Mouse (Mus musculus) midbrain, embryonic 12.5 days (tissue): ENCODE measurements around the gene Gpr4. TPM values are rescaled to one million over a fixed set of nuclear protein-coding genes. Genes with fewer than 3 reads are reported as not detected.

Source experiments
- ATAC-seq: fragments of 200-750 bp; cut with Nextera tagmentation; 2 replicates; pipeline ENCODE4 v1.8.0; 2017; ENCODE audit warnings: low read depth, moderate TSS enrichment, moderate library complexity; ENCODE audit not compliant: low FRiP score
- H3K27ac ChIP-seq: fragments of 300-500 bp; sonication (generic); replicated peaks from 2 replicates; pipeline ENCODE4 v1.5.1; 2016; ENCODE audit warnings: mild to moderate bottlenecking
- H3K27me3 ChIP-seq: fragments of 300-500 bp; sonication (generic); 2 replicates; pipeline ENCODE4 v1.6.1; 2016; ENCODE audit warnings: mild to moderate bottlenecking
- H3K36me3 ChIP-seq: fragments of 300-500 bp; sonication (generic); 2 replicates; pipeline ENCODE4 v1.6.1; 2016
- H3K4me1 ChIP-seq: fragments of 300-500 bp; sonication (generic); 2 replicates; pipeline ENCODE4 v1.6.1; 2016
- H3K4me2 ChIP-seq: fragments of 300-500 bp; sonication (generic); replicated peaks from 2 replicates; pipeline ENCODE4 v1.6.1; 2016; ENCODE audit warnings: mild to moderate bottlenecking, moderate library complexity
- H3K4me3 ChIP-seq: fragments of 300-500 bp; sonication (generic); 2 replicates; pipeline ENCODE4 v1.5.1; 2016; ENCODE audit warnings: mild to moderate bottlenecking
- H3K9ac ChIP-seq: fragments of 300-500 bp; sonication (generic); replicated peaks from 2 replicates; pipeline ENCODE4 v1.6.1; 2016; ENCODE audit warnings: mild to moderate bottlenecking, moderate library complexity
- H3K9me3 ChIP-seq: fragments of 300-500 bp; sonication (generic); 2 replicates; pipeline ENCODE4 v1.6.1; 2016; ENCODE audit warnings: mild to moderate bottlenecking
- WGBS: fragments of 180-500 bp; shearing (Covaris S2); methylation state at CpG from one replicate; pipeline ENCODE4 v1.1.7; 2016; 5-methylcytosine and 5-hydroxymethylcytosine counted together
- microRNA counts: library from miRNA; unstranded; fragments of <30 nt; microRNA quantifications from one replicate; lab custom pipeline; 2017
- microRNA-seq: library from miRNA; unstranded; fragments of <30 nt; microRNA quantifications from one replicate; pipeline ENCODE4, GENCODE M21; 2017
- polyA plus RNA-seq: library from polyadenylated mRNA; unstranded; fragments of >200 nt; fragmentation: Nextera tagmentation; extraction: Ambion mirVana; gene quantifications from 2 replicates; pipeline ENCODE4 v1.2.1, GENCODE M21; 2016

Gene Gpr4
- polyA plus RNA-seq, 1 experiment from 2014 or later: 2.0 TPM

DNA sequence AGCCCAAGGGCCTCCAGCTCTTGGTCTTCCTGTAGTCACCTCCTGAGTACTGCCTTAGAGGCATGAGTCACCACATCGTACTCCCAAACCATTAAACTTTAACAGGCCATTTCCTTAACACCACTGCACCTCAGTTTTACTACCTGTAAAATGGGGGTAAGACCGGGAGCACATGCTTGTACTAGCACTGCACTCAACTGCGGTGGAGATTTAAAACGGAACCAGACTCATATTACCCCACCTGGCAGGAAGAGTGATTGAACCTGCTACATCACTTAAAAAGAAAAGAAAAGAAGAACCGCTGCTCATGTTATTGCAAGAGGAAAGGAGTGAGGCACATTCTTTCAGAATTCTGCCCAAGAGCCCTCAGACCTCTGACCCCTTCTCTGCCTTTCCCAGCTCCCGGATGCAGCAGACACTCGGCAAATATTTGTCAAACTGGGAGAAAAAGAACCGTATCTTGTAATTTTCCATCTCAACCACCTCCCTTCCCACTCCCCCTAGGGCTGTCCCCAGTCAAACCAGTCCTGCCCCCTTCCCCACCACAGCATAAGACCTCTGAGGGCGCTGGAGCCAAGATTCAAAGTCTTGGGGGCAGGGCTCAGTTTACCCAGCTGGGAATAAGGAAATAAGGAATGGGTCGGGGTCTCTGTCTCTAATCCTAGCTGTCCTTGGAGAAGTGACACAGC is 56.8 kb downstream of the Gpr4 start:
- Histone ChIP-seq H3K4me1 (peaks cover 34% of the 10 kb centered on the region), H3K36me3 (peaks cover 11% of the 10 kb centered on the region), H3K4me2 (peak overlapping the region; percentile 98), H3K9me3 (no peaks in the 10 kb centered on the region), H3K4me3 (peak overlapping the region; percentile 81), H3K9ac (peak overlapping the region; percentile 58), H3K27ac (0 out of 2 replicates have a peak overlapping the region, but pooled peaks have one; percentile 30), H3K27me3 (no peaks in the 10 kb centered on the region)
- WGBS: 50% methylated on average over 10 of the region's 10 CpGs
- no peak for ATAC-seq

GRCm38 (mm10) chr7:19269721-19270441 is 57.5 kb downstream of the Gpr4 start:
- WGBS: 3% methylated on average over 19 of the region's 19 CpGs
- Histone ChIP-seq H3K4me1 (peaks cover 34% of the 10 kb centered on the region), H3K36me3 (0 out of 2 replicates have a peak, but pooled peaks cover 3% of the 10 kb centered on the region), H3K9me3 (no peaks in the 10 kb centered on the region), H3K4me2 (peak overlapping the region; percentile 98), H3K4me3 (peak overlapping the region; percentile 81), H3K27ac (peak overlapping the region; percentile 30; the same call in 1 of the 2 replicates), H3K27me3 (no peaks in the 10 kb centered on the region), H3K9ac (peak overlapping the region; percentile 58)
- ATAC-seq: no peak

DNA sequence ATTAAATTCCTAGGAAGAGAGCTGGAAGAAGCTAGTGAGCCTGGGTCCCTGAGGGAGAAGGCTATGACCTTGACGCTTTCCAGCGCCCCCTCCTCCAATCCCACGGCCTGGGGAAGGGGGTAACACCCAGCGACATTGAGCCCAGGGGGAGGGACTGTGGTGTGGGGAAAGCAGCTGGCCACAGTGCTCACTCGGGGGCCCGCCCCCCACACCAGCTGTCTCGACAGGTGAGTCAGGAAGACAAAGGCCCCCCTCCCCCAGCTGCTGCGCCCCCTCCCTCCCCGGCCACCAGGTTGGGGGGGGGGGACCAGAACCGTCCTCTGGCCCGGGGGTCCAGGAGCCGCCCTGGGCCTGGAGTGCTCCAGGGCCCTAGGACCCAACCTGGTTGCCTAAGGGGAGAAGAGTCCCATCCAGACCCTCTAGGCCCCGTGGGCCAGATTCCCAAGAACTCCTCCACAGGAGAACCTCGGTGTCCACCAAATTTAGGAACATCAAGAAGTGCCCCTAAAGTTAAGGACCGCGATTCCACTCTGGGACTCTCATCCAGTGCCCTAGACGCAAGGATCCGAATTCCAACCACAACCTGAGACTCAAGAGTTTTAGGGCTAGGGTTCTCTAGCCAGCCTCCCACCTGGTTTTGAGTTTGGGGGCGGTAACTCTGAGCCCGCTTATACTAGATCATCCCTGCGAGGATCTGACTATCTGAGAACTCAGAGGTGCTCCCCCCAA is 58.3 kb downstream of the Gpr4 start:
- Histone ChIP-seq H3K4me3 (peak overlapping the region; percentile 81), H3K27me3 (no peaks in the 10 kb centered on the region), H3K4me1 (peaks cover 34% of the 10 kb centered on the region), H3K9ac (peak overlapping the region; percentile 84), H3K4me2 (peak overlapping the region; percentile 98), H3K9me3 (no peaks in the 10 kb centered on the region), H3K27ac (peak overlapping the region; percentile 42; the same call in 1 of the 2 replicates), H3K36me3 (0 out of 2 replicates have a peak, but pooled peaks cover 3% of the 10 kb centered on the region)
- no peak for ATAC-seq
- WGBS: 1% methylated on average over 20 of the region's 21 CpGs

DNA sequence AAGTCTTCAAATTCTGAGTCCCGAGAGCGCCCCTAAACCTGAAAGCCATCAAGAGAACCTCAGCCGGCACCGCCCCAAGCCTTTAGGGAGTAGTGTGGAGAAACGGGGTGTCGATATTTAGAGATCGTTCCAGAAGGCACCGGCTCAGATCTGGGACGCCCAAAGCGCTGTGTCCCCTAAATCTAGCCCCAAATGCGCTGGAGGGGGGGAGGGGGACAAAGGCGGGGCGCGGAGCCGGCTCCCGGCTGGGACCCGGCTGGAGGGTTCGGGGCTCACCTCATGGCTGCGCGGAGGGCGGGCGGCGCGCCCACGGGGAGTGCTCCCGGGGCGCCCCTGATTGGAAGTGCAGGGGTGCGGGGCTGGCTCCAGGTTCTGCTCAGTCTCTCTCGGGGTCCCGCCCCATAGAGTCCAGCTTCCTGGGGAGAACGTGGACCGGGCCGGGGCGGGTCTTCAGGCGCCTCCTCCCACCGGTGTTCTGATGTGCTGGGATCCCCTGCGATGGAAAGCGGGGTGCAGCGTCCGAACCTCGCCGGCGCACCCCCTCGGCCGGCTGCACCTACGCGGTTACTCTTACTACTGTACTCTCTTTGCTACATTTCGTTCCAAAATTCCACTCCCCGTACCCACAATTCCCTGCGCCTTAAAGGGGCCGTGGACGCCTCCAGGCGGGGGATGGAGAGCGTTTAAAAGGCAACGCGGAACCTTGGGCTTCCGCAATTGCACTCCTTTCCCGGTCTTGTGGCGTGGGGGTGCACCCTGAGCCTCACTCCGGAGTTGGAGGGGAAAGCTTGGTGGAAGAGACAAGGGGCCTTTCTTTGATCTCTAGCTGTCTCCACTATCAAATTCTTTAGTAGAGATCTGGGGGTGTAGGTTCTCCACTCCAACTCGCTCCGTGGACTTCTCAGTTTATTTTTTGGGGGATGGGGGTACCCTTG is 59.2 kb downstream of the Gpr4 start, which contains the start of gene Vasp:
TSS of gene Vasp (minus strand) at position 580 of the 935 bp plus-strand sequence.
- H3K9me3 ChIP-seq: no peaks in the 10 kb centered on the region
- no peaks in the 10 kb centered on the region for H3K27me3 ChIP-seq
- peak within 1 kb of the TSS; percentile 81 for H3K4me3 ChIP-seq
- under 1% methylated on average over 62 of the region's 62 CpGs for WGBS
- H3K4me1 ChIP-seq: peaks cover 29% of the 10 kb centered on the region
- H3K36me3 ChIP-seq: no peaks in the 10 kb centered on the region
- ATAC-seq: peak; percentile 63
- peak within 1 kb of the TSS; percentile 84 for H3K9ac ChIP-seq
- peak within 1 kb of the TSS; percentile 70 for H3K27ac ChIP-seq
- H3K4me2 ChIP-seq: peak within 1 kb of the TSS; percentile 98

- ATAC-seq: peak; percentile 79
- H3K9me3 ChIP-seq: no peaks in the 10 kb centered on the region
- H3K4me3 ChIP-seq: peak overlapping the region; percentile 81
- H3K9ac ChIP-seq: peak overlapping the region; percentile 84
- H3K4me1 ChIP-seq: peaks cover 26% of the 10 kb centered on the region
- H3K27me3 ChIP-seq: 0 out of 2 replicates have a peak, but pooled peaks cover 5% of the 10 kb centered on the region
- H3K27ac ChIP-seq: peak overlapping the region; percentile 70
- no peaks in the 10 kb centered on the region for H3K36me3 ChIP-seq
- H3K4me2 ChIP-seq: peak overlapping the region; percentile 98
- WGBS: 1% methylated on average over 34 of the region's 36 CpGs
Measured at GRCm38 (mm10) chr7:19272173-19272764, 59.9 kb downstream of the Gpr4 start.

MicroRNAs encoded within 50 kb of the gene (microRNA counts, 519-probe panel; counts per million panel counts)
- microRNA mmu-miR-330 (lab: Ali Mortazavi, UCI): not detected

Small RNA genes within 50 kb of the gene (microRNA-seq; reads per million reads assigned to microRNA genes)
- gene Mir330: 612 reads per million, percentile 73 among the genes with 10 or more reads in this experiment

Other genes starting within 250 kb of the Gpr4 start
- 0.20 and 0.33 TPM in 2 replicates for gene Nanos2, start 225.1 kb upstream of the Gpr4 start, polyA plus RNA-seq
- 5.3 and 6.1 TPM in 2 replicates for gene Mypop, start 221.3 kb upstream of the Gpr4 start, polyA plus RNA-seq
- 41.6 and 43.1 TPM in 2 replicates for gene Irf2bp1, start 208.5 kb upstream of the Gpr4 start, polyA plus RNA-seq
- gene Foxa3, start 189.0 kb upstream of the Gpr4 start, polyA plus RNA-seq: 0.09 and 0.10 TPM in 2 replicates
- 51.5 and 53.5 TPM in 2 replicates for gene Sympk, start 188.2 kb upstream of the Gpr4 start, polyA plus RNA-seq
- gene Rsph6a, start 157.8 kb upstream of the Gpr4 start, polyA plus RNA-seq: not detected in 2 replicates
- 20.8 and 21.0 TPM in 2 replicates for gene Dmwd, start 136.3 kb upstream of the Gpr4 start, polyA plus RNA-seq
- 11.2 and 11.7 TPM in 2 replicates for gene Dmpk, start 128.7 kb upstream of the Gpr4 start, polyA plus RNA-seq
- 7.4 and 7.9 TPM in 2 replicates for gene Six5, start 117.9 kb upstream of the Gpr4 start, polyA plus RNA-seq
- gene Gm4969, start 94.2 kb upstream of the Gpr4 start, polyA plus RNA-seq: 1.1 and 1.3 TPM in 2 replicates
- gene Fbxo46, start 92.7 kb upstream of the Gpr4 start, polyA plus RNA-seq: 20.6 and 21.9 TPM in 2 replicates
- 21.0 and 22.0 TPM in 2 replicates for gene Qpctl, start 63.2 kb upstream of the Gpr4 start, polyA plus RNA-seq
- 136 and 139 TPM in 2 replicates for gene Snrpd2, start 62.8 kb upstream of the Gpr4 start, polyA plus RNA-seq
- gene Gipr, start 46.4 kb upstream of the Gpr4 start, polyA plus RNA-seq: 2.1 and 3.4 TPM in 2 replicates
- 5.4 and 6.0 TPM in 2 replicates for gene Eml2, start 36.1 kb upstream of the Gpr4 start, polyA plus RNA-seq
- gene Opa3, start 15.8 kb downstream of the Gpr4 start, polyA plus RNA-seq: 41.8 and 43.7 TPM in 2 replicates
- 44.9 and 47.1 TPM in 2 replicates for gene Vasp, start 59.3 kb downstream of the Gpr4 start, polyA plus RNA-seq
- gene Ppm1n, start 67.5 kb downstream of the Gpr4 start, polyA plus RNA-seq: 0.20 and 0.32 TPM in 2 replicates
- 74.6 and 79.7 TPM in 2 replicates for gene Rtn2, start 70.1 kb downstream of the Gpr4 start, polyA plus RNA-seq
- gene Fosb, start 97.5 kb downstream of the Gpr4 start, polyA plus RNA-seq: 0.20 TPM in 1 of 2 replicates, not detected in the other
- 103 and 114 TPM in 2 replicates for gene Ercc1, start 132.2 kb downstream of the Gpr4 start, polyA plus RNA-seq
- gene Cd3eap, start 146.9 kb downstream of the Gpr4 start, polyA plus RNA-seq: 19.1 and 20.6 TPM in 2 replicates
- 3.6 and 4.1 TPM in 2 replicates for gene Ppp1r13l, start 147.2 kb downstream of the Gpr4 start, polyA plus RNA-seq
- 27.5 and 30.3 TPM in 2 replicates for gene Ercc2, start 169.5 kb downstream of the Gpr4 start, polyA plus RNA-seq
- gene Klc3, start 191.6 kb downstream of the Gpr4 start, polyA plus RNA-seq: 1.1 and 2.7 TPM in 2 replicates
- gene Ckm, start 192.2 kb downstream of the Gpr4 start, polyA plus RNA-seq: 0.12 TPM in 1 of 2 replicates, not detected in the other
- 16.4 and 20.9 TPM in 2 replicates for gene Mark4, start 246.3 kb downstream of the Gpr4 start, polyA plus RNA-seq